Mouse (Mus musculus) CH12.LX (cell line): ENCODE measurements around the gene Ttc30a1.

Experiments
- BHLHE40 ChIP-seq: IDR thresholded peaks from 2 replicates; pipeline ENCODE4 v1.6.1; 2011; ENCODE audit warnings: mild to moderate bottlenecking, low read depth, low read length, improper control_type of control experiment
- CHD1 ChIP-seq: IDR thresholded peaks from 2 replicates; pipeline ENCODE4 v1.6.1; 2012; ENCODE audit warnings: low read depth, low read length, improper control_type of control experiment, inconsistent platforms
- CTCF ChIP-seq, 2 experiments: IDR thresholded peaks in 1 of 2; conservative IDR thresholded peaks in 1 of 2; 2 replicates each; pipeline ENCODE4 v1.5.1; 2011 to 2012; ENCODE audit warnings: low read depth in 2 of 2, low read length in 2 of 2, improper control_type of control experiment in 1 of 2, inconsistent platforms in 1 of 2, mild to moderate bottlenecking in 1 of 2, moderate library complexity in 1 of 2
- EP300 ChIP-seq: IDR thresholded peaks from 2 replicates; pipeline ENCODE4 v1.6.1; 2011; ENCODE audit warnings: low read length, improper control_type of control experiment
- GABPA ChIP-seq: IDR thresholded peaks from 2 replicates; pipeline ENCODE4 v1.6.1; 2012; ENCODE audit warnings: low read depth, low read length, improper control_type of control experiment, inconsistent platforms; ENCODE audit not compliant: insufficient replicate concordance
- JUND ChIP-seq: conservative IDR thresholded peaks from 2 replicates; pipeline ENCODE4 v1.6.1; 2011; ENCODE audit warnings: low read depth, low read length, improper control_type of control experiment
- MAFK ChIP-seq: IDR thresholded peaks from 2 replicates; pipeline ENCODE4 v1.6.1; 2011; ENCODE audit warnings: low read length, improper control_type of control experiment; ENCODE audit not compliant: insufficient replicate concordance
- TCF12 ChIP-seq: IDR thresholded peaks from 2 replicates; pipeline ENCODE4 v1.6.1; 2014; ENCODE audit warnings: low read depth, mild to moderate bottlenecking, inconsistent platforms, low read length, improper control_type of control experiment
- USF1 ChIP-seq: IDR thresholded peaks from 2 replicates; pipeline ENCODE4 v1.6.1; 2014; ENCODE audit warnings: low read depth, mild to moderate bottlenecking, inconsistent platforms, low read length, improper control_type of control experiment
- ZC3H11A ChIP-seq: IDR thresholded peaks from 2 replicates; pipeline ENCODE4 v1.6.1; 2012; ENCODE audit warnings: low read depth, mild to moderate bottlenecking, inconsistent platforms, low read length, improper control_type of control experiment

DNA sequence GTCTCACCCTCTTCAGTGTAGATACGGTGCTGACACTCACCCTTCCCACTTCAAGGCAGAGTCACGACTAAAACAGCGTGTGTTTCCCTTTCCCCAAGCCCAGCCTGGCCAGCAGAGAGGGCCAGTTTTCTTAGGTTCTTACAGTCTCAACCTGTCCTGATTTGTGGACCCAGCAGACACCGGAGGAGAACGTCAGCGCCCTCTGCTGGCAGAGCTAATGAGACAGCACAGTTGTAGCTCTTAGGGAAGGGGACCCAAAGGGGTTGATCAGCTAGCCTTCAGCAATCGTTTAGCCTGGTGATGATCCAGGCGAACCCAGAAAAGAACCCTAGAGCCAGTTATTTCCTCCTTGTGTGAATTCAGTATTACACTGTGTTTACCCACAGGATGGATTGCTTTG, 19.6 kb upstream of the Ttc30a1 start:
- TF ChIP-seq MAFK (no peak), USF1 (no peak), CTCF (conservative IDR thresholded peaks at IDR 0.05 in 1 of 2, IDR thresholded peaks at IDR 0.05 in 1 of 2; ENCODE audit: low read depth in 2 of 2, low read length in 2 of 2) (peak; percentile 82 to 90), CHD1 (no peak), TCF12 (no peak), BHLHE40 (no peak), GABPA (no peak), EP300 (no peak), ZC3H11A (no peak), JUND (no peak)
